Mouse (Mus musculus) forebrain, embryonic 14.5 days (tissue): ENCODE data around the gene Lrmda. TPM values are rescaled to one million over a fixed set of nuclear protein-coding genes. Genes with fewer than 3 reads are reported as not detected.

Experiments
- ATAC-seq: fragments of 200-750 bp; cut with Nextera tagmentation; 2 replicates; pipeline ENCODE4 v1.8.0; 2017; ENCODE audit warnings: mild to moderate bottlenecking, moderate library complexity
- DNase-seq: peaks from one replicate; pipeline ENCODE4 v3.0.0-alpha.2; 2015; ENCODE audit warnings: low spot score
- H3K27ac ChIP-seq: fragments of 300-500 bp; sonication (generic); 2 replicates; pipeline ENCODE4 v1.5.1; 2014; ENCODE audit warnings: low read depth, mild to moderate bottlenecking, control low read depth, low read length, moderate library complexity
- H3K27me3 ChIP-seq: fragments of 300-500 bp; sonication (generic); replicated peaks from 2 replicates; pipeline ENCODE4 v1.6.1; 2014; ENCODE audit warnings: low read length, control low read depth, mixed read lengths; ENCODE audit not compliant: control insufficient read depth, insufficient read depth
- H3K36me3 ChIP-seq: fragments of 300-500 bp; sonication (generic); 2 replicates; pipeline ENCODE4 v1.6.1; 2014; ENCODE audit warnings: low read length, control low read depth; ENCODE audit not compliant: control insufficient read depth, insufficient read depth
- H3K4me1 ChIP-seq: fragments of 300-500 bp; sonication (generic); 2 replicates; pipeline ENCODE4 v1.6.1; 2014; ENCODE audit warnings: antibody characterized with exemption, low read length, control low read depth; ENCODE audit not compliant: control insufficient read depth, insufficient read depth
- H3K4me2 ChIP-seq: fragments of 300-500 bp; sonication (generic); 2 replicates; pipeline ENCODE4 v1.6.1; 2014; ENCODE audit warnings: mild to moderate bottlenecking, control low read depth, low read length
- H3K4me3 ChIP-seq: fragments of 300-500 bp; sonication (generic); 2 replicates; pipeline ENCODE4 v1.5.1; 2014; ENCODE audit warnings: low read depth, low read length, control low read depth
- H3K9ac ChIP-seq: fragments of 300-500 bp; sonication (generic); 2 replicates; pipeline ENCODE4 v1.6.1; 2014; ENCODE audit warnings: mild to moderate bottlenecking, low read length, control low read depth, moderate library complexity
- H3K9me3 ChIP-seq: fragments of 300-500 bp; sonication (generic); replicated peaks from 2 replicates; pipeline ENCODE4 v1.6.1; 2016; ENCODE audit warnings: low read length, control low read depth, mixed read lengths; ENCODE audit not compliant: control insufficient read depth
- WGBS: fragments of 180-500 bp; shearing (Covaris S2); extraction: QIAGEN DNeasy Blood & Tissue Kit; methylation state at CpG from one replicate; pipeline ENCODE4 v1.1.7; 2014; 5-methylcytosine and 5-hydroxymethylcytosine counted together
- polyA plus RNA-seq: library from polyadenylated mRNA; unstranded; fragments of >200 nt; fragmentation: Nextera tagmentation; extraction: Ambion mirVana; gene quantifications from 2 replicates; pipeline ENCODE4 v1.2.1, GENCODE M21; 2014

The Lrmda gene
- polyA plus RNA-seq, 1 experiment from 2014 or later, result not detected

DNA sequence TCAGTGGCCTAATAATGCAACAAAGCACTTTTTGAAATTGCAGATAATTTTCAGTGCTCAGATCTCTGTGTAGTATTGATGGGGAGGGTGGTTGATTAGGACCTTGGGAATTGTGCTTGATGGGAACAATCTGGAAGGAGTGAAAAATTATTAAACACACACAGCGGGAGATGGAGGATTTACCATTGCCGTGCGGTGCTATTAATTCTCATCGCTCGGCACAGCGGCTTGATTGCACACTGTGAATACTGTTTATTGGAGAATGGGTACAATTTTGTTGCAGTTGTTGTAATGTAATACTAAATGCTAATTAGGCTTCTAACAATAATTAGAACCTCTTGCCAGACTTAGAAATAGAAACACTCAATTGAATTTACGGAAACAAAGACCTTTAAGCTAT lies 262.1 kb downstream of the Lrmda start:
- no peak overlapping the region for H3K4me2 ChIP-seq
- no peaks in the 10 kb centered on the region for H3K36me3 ChIP-seq
- H3K4me1 ChIP-seq, result 0 out of 2 replicates have a peak, but pooled peaks cover 5% of the 10 kb centered on the region
- WGBS, result 16% methylated on average over 7 of the region's 7 CpGs
- H3K9me3 ChIP-seq, result no peaks in the 10 kb centered on the region
- DNase-seq, result peak; percentile 62
- ATAC-seq, result no peak
- H3K9ac ChIP-seq, result no peak overlapping the region
- H3K27ac ChIP-seq, result no peak overlapping the region
- peaks cover 36% of the 10 kb centered on the region for H3K27me3 ChIP-seq
- H3K4me3 ChIP-seq, result no peak overlapping the region

DNA sequence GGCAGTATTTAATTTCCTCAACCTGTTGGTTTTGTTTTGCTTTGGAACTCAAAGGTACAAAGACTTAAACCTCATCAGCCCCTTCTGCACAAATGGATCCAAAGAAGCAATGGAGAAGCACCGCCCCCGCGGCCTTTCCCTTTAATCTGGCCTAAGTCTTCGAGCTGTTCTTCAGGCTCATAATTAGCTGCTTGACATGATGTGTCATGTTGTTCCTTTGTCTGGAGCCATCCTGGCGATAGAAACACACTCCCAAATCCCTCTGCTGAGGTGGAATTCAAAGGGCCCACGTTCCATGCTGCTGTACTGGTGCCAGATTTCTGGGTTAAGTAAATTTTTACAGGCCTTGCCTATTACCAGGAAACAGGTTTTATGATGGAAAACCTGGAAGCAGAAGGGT lies 263.3 kb downstream of the Lrmda start:
- H3K27ac ChIP-seq, result no peak overlapping the region
- 0 out of 2 replicates have a peak, but pooled peaks cover 5% of the 10 kb centered on the region for H3K4me1 ChIP-seq
- H3K4me3 ChIP-seq, result no peak overlapping the region
- H3K4me2 ChIP-seq, result no peak overlapping the region
- peak; percentile 67 for DNase-seq
- ATAC-seq, result no peak
- WGBS, result 7% methylated on average over 6 of the region's 6 CpGs
- H3K27me3 ChIP-seq, result peaks cover 34% of the 10 kb centered on the region
- H3K9ac ChIP-seq, result no peak overlapping the region
- H3K36me3 ChIP-seq, result no peaks in the 10 kb centered on the region
- H3K9me3 ChIP-seq, result no peaks in the 10 kb centered on the region

DNA sequence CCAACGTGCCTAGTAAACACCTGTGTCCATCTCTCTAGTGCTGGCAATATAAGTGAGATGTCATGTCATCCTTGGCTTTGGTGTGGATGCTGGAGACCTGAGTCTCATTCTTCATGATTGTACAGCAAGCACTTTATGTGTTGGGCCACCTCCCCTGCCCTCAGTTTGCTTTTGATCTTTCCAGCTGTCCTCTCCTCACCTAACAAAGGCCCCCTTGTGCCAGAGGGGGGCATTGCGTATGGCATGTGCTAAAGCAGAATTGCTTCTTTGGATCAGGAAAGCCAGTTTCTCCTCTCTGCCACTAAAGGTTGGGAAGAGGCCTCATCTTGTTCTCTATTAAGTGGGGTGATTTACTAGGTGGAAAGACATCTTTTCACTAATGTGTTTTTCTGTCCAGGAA lies 264.2 kb downstream of the Lrmda start:
- WGBS, result 47% methylated on average over 2 of the region's 2 CpGs
- H3K27me3 ChIP-seq, result peaks cover 31% of the 10 kb centered on the region
- H3K4me2 ChIP-seq, result no peak overlapping the region
- no peaks in the 10 kb centered on the region for H3K9me3 ChIP-seq
- no peak overlapping the region for H3K9ac ChIP-seq
- ATAC-seq (no peak), DNase-seq (no peak)
- H3K4me3 ChIP-seq, result no peak overlapping the region
- H3K27ac ChIP-seq, result no peak overlapping the region
- H3K36me3 ChIP-seq, result no peaks in the 10 kb centered on the region
- 0 out of 2 replicates have a peak, but pooled peaks cover 5% of the 10 kb centered on the region for H3K4me1 ChIP-seq

DNA sequence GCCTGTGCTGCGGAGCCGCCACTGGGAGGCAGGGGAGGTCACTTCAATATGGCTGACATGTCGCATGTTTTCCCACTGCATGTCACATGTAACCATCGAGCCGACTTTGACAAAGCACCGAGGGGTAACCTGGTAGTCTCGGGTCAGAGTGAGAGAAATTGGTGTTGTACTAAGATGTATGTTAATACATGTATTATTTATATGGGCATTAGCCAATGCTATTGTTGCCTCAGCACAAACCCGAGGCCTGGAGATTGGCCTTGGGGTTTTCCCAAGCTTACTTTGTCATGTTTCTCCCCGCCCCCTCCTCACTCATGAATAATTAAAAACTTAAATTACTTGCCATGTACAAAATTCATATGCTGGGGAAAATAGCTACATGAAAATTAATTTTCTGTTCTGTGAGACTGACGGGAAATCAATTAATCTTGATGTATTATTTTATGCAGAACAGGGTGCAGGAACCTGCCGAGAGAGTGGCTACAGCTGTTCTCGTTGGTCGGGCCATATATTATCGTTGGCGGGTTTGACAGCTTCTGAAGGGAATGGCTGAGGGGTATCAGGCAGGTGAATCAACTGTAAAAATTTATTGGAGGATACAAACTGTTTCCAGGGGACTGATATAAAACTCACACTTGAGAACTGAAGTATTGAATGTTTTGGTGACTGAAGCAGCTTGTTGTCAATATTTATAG lies 265.5 kb downstream of the Lrmda start:
- H3K27me3 ChIP-seq, result peaks cover 25% of the 10 kb centered on the region
- H3K9me3 ChIP-seq, result no peaks in the 10 kb centered on the region
- ATAC-seq (no peak), DNase-seq (no peak)
- no peak overlapping the region for H3K9ac ChIP-seq
- WGBS, result 82% methylated on average over 15 of the region's 15 CpGs
- H3K4me1 ChIP-seq, result 0 out of 2 replicates have a peak, but pooled peaks cover 5% of the 10 kb centered on the region
- H3K4me2 ChIP-seq, result no peak overlapping the region
- no peak overlapping the region for H3K4me3 ChIP-seq
- no peak overlapping the region for H3K27ac ChIP-seq
- no peaks in the 10 kb centered on the region for H3K36me3 ChIP-seq

DNA sequence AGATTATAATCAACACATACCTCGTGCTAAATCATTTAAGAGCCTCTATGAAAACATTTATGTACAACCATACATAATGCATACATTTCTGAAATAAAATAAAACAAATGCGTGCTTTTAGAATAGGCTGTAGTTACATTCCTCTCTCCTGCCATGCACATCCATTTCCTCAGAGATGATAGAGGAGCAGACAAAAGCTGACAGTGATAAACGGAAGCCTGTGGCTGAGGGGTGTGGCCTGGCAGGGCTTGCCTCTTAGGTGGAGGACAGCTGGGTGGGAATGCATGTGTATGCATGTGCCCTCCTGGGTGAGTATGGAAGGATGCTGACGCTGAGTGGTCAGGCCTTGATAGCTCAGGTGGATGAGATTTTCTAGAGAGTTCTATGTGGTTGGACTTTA lies 266.3 kb downstream of the Lrmda start:
- H3K36me3 ChIP-seq, result no peaks in the 10 kb centered on the region
- peaks cover 22% of the 10 kb centered on the region for H3K27me3 ChIP-seq
- no peaks in the 10 kb centered on the region for H3K9me3 ChIP-seq
- ATAC-seq (no peak), DNase-seq (no peak)
- 73% methylated on average over 4 of the region's 4 CpGs for WGBS
- H3K4me1 ChIP-seq, result 0 out of 2 replicates have a peak, but pooled peaks cover 5% of the 10 kb centered on the region
- no peak overlapping the region for H3K4me3 ChIP-seq
- H3K9ac ChIP-seq, result no peak overlapping the region
- H3K4me2 ChIP-seq, result no peak overlapping the region
- H3K27ac ChIP-seq, result no peak overlapping the region

DNA sequence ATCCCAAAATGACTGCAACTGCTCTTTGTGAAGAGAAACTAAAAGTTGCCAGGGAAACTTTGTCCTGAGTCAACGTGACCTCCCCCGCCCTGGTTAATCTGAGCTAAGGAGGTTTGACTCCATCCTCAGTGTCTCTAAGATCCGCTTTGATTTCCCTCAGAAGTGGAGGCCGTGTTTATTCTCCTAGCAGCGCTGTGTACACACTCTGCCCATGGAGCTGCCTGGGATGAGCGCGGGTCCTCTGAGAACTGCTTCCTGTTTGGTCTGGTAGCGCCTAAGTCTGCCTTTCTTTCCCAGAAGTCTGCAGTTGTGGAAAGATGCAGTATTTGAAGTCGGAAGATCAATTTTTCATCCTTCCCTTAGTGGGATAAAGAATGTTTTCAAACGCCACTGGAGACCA lies 268.7 kb downstream of the Lrmda start:
- Histone ChIP-seq H3K9me3 (no peaks in the 10 kb centered on the region), H3K27me3 (peaks cover 11% of the 10 kb centered on the region), H3K9ac (no peak overlapping the region), H3K4me3 (no peak overlapping the region), H3K4me1 (no peaks in the 10 kb centered on the region), H3K36me3 (no peaks in the 10 kb centered on the region), H3K27ac (no peak overlapping the region), H3K4me2 (no peak overlapping the region)
- WGBS, result 63% methylated on average over 10 of the region's 10 CpGs
- no peak for ATAC-seq
- DNase-seq, result no peak

DNA sequence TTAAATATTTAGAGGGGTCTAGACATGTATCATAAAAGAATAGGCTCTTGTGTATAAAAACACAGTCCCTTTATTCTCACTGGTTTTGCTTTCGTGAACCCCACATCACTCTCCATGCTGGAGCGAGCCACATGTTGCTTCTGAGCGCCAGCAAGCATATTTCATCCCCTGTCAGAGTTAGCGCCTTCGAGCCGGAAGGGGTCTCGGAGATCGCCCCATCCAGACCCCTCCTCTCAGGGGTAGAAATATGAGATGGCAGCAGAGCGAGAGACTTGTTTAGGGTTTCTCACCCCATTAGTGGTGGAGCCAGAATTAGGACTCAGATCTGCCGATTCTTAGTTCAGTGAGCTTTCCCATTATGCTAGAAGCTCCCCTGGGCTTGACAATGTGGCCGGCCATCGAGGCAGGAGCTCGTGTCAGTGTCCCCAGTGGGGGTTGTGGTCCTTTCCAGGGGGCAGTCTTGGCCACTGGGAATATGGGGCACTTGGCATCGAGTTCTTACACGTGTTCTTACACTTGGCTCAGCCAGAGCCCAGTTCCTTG lies 269.9 kb downstream of the Lrmda start:
- ATAC-seq, result no peak
- Histone ChIP-seq H3K4me1 (no peaks in the 10 kb centered on the region), H3K27ac (no peak overlapping the region), H3K4me2 (no peak overlapping the region), H3K4me3 (no peak overlapping the region), H3K36me3 (no peaks in the 10 kb centered on the region), H3K9me3 (no peaks in the 10 kb centered on the region), H3K27me3 (peaks cover 8% of the 10 kb centered on the region), H3K9ac (no peak overlapping the region)
- WGBS, result 86% methylated on average over 15 of the region's 15 CpGs
- DNase-seq, result no peak

DNA sequence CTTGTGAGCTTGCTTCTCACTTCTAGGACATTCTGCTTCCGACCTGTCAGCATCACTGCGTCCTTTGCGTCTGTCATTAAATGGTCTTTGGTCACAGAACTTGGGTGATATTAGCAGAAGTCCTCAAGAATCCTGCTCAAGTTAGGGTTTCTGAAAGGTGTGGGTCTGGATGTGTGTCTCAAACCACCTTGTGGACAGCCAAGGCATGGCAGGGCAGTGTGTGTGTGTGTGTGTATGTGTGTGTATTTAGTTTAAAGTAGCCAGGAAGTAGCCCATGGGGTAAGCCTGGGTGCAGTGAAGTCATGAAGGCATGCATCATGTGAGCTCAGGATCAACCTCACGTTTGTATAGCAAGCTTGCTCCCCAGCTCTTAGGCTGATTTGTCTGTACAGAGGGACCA lies 274.9 kb downstream of the Lrmda start:
- Histone ChIP-seq H3K9me3 (no peaks in the 10 kb centered on the region), H3K27ac (no peak overlapping the region), H3K27me3 (0 out of 2 replicates have a peak, but pooled peaks cover 1% of the 10 kb centered on the region), H3K4me2 (no peak overlapping the region), H3K4me1 (no peaks in the 10 kb centered on the region), H3K4me3 (no peak overlapping the region), H3K36me3 (no peaks in the 10 kb centered on the region), H3K9ac (no peak overlapping the region)
- WGBS, result 88% methylated on average over 4 of the region's 4 CpGs
- DNase-seq (no peak), ATAC-seq (no peak)

DNA sequence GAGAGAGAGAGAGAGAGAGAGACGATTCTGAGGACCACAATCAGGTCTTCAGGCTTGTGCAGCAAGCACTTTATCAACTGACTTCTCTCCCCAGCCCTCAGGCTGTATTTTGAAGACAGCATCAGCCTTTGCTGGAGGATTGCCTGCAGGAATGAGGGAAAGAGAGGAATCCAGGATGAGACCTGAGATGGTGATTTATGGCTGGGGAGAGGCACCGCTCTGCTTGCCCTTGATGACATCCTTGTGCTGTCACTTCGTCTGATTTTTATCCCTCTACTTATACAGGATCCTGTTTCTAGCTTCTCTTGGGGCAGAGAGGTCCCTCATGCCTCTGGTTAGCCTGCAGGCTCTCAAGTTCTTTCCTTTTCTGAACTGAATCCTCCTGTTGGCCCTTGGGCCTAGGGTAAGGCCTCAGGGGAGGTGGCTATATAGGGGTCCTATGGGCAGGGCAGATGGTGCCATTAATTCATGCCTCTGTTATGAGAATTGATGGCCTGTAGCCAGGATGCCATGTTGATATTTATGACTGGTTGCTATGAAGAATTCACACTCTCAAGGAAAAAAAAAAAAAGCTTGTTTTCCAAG lies 277.2 kb downstream of the Lrmda start:
- DNase-seq (peak; percentile 13), ATAC-seq (no peak)
- Histone ChIP-seq H3K9me3 (no peaks in the 10 kb centered on the region), H3K27ac (no peak overlapping the region), H3K27me3 (0 out of 2 replicates have a peak, but pooled peaks cover 4% of the 10 kb centered on the region), H3K9ac (no peak overlapping the region), H3K4me2 (no peak overlapping the region), H3K4me3 (no peak overlapping the region), H3K36me3 (no peaks in the 10 kb centered on the region), H3K4me1 (no peaks in the 10 kb centered on the region)
- 76% methylated on average over 3 of the region's 3 CpGs for WGBS
